Mouse (Mus musculus) ES-Bruce4 (cell line): ENCODE measurements around the gene Mical2.

Experiments
- CTCF ChIP-seq: IDR thresholded peaks from one replicate; pipeline ENCODE4 v1.8.1; 2011; ENCODE audit warnings: low read depth, low read length
- EP300 ChIP-seq: IDR thresholded peaks from 2 replicates; pipeline ENCODE4 v1.6.1; 2011; ENCODE audit warnings: low read depth, low read length; ENCODE audit not compliant: insufficient read depth
- POLR2A ChIP-seq: IDR thresholded peaks from one replicate; pipeline ENCODE4 v1.8.1; 2011; ENCODE audit warnings: low read length; ENCODE audit not compliant: insufficient read depth

DNA sequence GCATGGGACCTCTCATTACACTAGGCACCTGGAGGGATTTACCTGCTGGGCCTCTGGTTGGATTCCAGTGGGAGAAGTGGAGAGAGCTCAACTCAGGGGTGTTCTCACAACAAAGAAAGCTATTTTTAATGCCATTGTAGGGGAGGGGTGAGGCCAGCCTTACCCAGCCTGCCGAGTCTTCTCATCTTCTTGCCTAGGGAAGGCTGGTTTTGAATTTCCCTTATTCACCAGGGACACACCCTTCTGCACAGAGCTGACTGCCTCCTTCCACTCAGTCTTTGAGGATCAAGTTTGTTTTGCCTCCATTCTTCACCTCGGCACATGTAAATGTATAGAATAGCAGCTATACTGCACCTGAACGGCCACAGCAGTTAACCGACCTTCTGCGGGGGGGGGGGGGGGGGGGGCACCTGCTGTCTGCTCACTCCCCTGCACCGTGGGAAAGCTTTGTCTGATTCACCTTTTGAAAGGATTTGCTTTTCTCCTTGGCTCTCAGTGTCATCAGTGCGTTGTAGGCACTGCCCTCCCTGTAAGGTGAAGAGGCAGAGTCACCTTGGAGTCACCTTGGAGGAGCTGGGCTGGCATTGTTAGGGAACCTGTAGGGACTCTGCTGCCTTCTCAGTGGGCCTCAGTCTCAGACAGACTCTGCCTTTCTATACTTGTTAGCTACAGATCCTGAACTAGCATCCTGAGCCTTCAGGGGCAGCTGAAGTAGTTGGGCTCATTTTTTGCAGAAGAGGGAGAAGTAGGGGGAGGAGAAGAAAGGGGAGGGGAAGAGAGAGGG, 191.3 kb downstream of the Mical2 start:
- TF ChIP-seq CTCF (no peak), POLR2A (no peak), EP300 (0 out of 2 replicates have a peak, but pooled peaks have one; percentile 26)
